Mouse (Mus musculus) megakaryocyte-erythroid progenitor cell, adult 5-6 weeks (primary cell): ENCODE data around the gene Gm49373. TPM values are rescaled to one million over a fixed set of nuclear protein-coding genes. Genes with fewer than 3 reads are reported as not detected.
A peak's percentile ranks its signal among the peaks of the same experiment; 100 is the strongest.
"Not testable (repeated sequence)": the region's sequence is repeated elsewhere in the genome, so short reads cannot be mapped to it uniquely, and the experiment has no call there.

Source experiments
- ATAC-seq: replicated peaks from 2 replicates; pipeline ENCODE4 v1.8.0; 2016; ENCODE audit warnings: mild to moderate bottlenecking, inconsistent platforms; ENCODE audit not compliant: severe bottlenecking, poor library complexity, low FRiP score, low TSS enrichment
- total RNA-seq, 2 experiments: library from RNA; stranded (forward) in 1 of 2; stranded (reverse) in 1 of 2; fragments of 200-1000, 215-1000 nt in 1 of 2; fragments of >200 nt in 1 of 2; fragmentation: Nextera tagmentation in 1 of 2; gene quantifications; 2 replicates each; pipeline ENCODE4 v1.2.3; 2014 to 2017

Gene Gm49373
- total RNA-seq, 2 experiments from 2014 or later, result not detected

DNA sequence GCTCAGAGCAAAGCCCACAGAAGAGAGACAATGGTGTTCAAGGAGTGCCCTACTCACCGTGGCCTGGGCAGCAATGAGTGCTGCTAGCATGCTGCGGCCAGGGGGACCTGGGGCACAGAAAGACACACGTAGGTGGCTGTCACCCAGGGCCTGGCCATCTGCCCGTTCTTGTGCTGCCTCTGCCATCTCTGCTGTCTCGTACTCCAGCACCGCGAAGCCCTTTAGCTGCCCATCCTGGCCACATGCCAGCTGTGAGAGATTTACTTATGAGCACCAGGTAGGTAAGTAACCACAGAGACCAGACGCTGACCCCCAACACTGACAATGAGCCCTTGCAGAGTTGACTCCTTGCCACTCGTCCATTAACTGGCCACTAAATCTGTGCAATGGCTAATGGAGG is 8.2 kb upstream of the Gm49373 start:
- ATAC-seq, result no peak

DNA sequence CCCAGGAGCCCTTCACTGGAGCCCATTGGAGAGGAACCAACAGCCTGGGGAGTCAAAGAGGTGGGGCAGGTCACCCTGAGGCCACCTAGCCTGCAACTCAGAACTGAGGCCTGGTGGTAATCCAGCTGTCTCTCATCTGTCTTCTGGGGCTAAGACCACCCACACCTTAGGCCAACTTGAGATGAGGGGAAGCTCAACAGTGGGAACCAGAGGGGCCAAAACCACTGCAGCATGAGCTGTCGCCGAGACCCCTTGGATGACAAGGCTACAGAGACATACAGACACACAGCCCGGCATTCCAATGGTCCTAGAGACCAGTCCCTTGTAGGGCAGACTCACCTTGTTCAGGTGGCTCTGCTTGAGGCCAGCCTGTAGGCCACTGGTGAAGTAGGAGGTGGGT is 2.7 kb upstream of the Gm49373 start:
- no peak for ATAC-seq

- ATAC-seq, result no peak
These were observed 1.3 kb upstream of the Gm49373 start for GRCm38 (mm10) chr9:21074173-21074572.

DNA sequence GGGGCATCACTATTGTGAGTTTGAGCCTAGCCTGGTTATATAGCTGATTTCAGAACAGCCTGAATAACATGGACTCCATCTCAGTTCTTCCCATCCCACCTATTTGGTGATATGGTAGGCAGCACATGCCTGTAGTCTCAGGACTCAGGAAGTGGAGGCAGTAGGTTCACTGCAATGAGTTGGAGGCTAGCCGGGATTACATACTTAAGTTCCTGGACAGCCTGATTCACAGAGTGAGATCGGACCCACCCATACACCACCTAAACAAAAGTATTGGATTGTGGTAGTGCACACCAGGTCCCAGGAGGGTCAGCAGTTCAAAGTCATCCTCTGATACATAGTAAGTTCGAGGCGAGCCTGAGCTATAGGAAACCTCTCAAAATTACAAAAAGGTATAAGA is 255 bp downstream of the Gm49373 start:
- peak; percentile 6; the same call in 1 of the 2 replicates for ATAC-seq

- no peak for ATAC-seq
These were observed 5.8 kb downstream of the Gm49373 start, which contains the start of gene Zglp1 for GRCm38 (mm10) chr9:21067006-21067684. TSS of gene Zglp1 (minus strand) at chr9:21067093.

DNA sequence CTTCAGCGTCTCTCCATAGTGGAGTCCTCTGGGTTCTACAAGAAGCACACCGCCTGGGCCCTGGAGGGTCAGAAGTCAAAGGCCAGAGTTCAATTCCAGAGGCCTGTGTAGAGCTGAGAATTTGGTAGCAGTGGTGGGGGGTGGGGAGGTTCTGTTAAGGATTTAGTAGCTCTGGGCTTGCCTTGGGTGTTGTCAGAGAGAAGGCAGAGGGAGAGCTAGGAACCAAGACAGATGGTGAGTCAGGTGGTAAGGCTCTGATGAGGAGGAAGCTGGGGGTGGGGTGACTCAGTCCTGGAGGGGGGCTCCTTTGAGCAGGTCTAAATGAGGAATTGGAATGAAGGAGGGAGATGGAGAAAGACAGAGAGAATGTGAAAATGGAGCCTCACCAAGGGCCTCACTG is 10.0 kb downstream of the Gm49373 start:
- ATAC-seq, result no peak

DNA sequence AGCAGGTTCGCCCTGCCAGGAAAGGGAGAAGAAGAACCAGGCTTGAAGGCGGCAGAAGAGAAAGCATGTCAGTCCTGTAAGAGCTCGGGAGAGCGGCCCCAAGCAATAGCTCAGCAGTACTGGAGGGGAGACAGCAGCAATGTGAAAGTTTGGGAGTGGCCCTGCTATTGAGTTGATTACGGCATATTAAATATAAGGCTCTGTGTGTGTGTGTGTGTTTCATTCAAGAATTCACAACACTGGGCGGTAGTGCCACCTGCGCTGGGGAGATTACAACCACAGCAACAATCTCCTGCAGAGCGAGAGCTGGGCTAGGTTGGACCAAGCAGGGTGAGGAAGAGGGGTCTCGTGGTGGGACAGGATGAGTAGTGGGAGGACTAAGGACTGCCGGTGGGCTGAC is 21.3 kb downstream of the Gm49373 start:
- ATAC-seq, result peak; percentile 96

GRCm38 (mm10) chr9:21045235-21045634 is 27.7 kb downstream of the Gm49373 start:
- ATAC-seq, result no peak

GRCm38 (mm10) chr9:21044785-21045184 is 28.1 kb downstream of the Gm49373 start:
- not testable (repeated sequence) for ATAC-seq

DNA sequence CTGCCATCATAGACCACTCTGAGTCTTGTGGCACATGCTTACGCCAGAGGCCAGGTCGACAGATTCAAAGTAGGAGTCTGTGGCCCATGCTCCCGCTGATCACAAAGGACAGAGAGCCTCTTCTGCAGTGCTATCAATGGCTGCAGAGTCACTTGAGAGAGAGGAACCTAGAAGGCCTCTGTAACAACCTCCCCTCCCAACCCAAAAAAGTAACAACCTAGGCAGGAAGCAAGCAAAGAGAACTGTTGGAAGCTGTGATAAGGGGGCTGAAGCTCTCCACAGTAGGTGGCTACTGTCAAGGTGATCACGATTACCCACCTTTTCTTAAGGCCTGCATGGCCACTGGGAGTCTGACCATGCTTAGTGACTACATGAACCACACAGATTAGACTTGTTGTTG is 29.3 kb downstream of the Gm49373 start:
- no peak for ATAC-seq

- no peak for ATAC-seq
These were observed 31.6 kb downstream of the Gm49373 start for GRCm38 (mm10) chr9:21041308-21041707.

GRCm38 (mm10) chr9:21039779-21040178 is 33.1 kb downstream of the Gm49373 start:
- ATAC-seq, result peak; percentile 60

DNA sequence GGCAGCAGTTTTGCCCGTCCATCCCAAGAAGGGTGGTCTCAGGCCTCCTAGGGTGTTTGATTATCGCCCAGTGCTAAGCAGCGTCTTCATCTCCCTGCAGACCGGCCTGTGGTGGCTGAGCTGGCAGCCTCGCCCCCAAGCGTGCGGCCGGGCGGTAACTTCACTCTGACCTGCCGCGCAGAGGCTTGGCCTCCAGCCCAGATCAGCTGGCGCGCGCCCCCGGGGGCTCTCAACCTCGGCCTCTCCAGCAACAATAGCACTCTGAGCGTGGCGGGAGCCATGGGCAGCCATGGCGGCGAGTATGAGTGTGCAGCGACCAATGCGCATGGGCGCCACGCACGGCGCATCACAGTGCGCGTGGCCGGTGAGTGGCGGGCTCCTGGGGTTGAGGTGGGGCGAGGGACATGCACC is 35.4 kb downstream of the Gm49373 start:
- ATAC-seq, result no peak

DNA sequence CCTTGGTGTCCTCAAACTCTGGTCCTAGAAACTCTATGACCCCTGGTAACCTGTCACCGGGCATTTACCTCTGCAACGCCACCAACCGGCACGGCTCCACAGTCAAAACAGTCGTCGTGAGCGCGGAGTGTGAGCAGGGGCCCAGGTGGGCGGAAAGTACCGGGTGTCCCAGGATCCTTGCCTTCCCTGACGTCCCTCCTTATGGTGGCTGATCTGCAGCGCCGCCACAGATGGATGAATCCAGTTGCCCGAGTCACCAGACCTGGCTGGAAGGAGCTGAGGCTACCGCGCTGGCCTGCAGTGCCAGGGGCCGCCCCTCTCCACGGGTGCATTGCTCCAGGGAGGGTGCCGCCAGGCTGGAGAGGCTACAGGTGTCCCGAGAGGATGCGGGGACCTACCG is 36.2 kb downstream of the Gm49373 start:
- no peak for ATAC-seq

DNA sequence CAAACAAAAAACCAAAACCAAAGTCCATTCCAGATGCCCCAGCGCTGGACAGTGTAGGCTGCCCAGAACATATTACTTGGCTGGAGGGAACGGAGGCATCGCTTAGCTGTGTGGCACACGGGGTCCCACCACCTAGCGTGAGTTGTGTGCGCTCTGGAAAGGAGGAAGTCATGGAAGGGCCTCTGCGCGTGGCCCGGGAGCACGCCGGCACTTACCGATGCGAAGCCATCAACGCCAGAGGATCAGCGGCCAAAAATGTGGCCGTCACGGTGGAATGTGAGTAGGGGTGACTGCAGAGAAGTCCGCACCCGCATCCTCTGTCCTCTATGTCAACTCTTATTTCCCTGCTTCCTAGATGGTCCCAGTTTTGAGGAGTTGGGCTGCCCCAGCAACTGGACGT is 36.7 kb downstream of the Gm49373 start:
- ATAC-seq, result no peak

GRCm38 (mm10) chr9:21035586-21035985 is 37.3 kb downstream of the Gm49373 start:
- no peak for ATAC-seq

GRCm38 (mm10) chr9:21034481-21035085 is 38.3 kb downstream of the Gm49373 start:
- ATAC-seq, result no peak

GRCm38 (mm10) chr9:21033136-21033535 is 39.8 kb downstream of the Gm49373 start:
- ATAC-seq, result peak; percentile 46

GRCm38 (mm10) chr9:21032491-21032890 is 40.4 kb downstream of the Gm49373 start:
- no peak for ATAC-seq

DNA sequence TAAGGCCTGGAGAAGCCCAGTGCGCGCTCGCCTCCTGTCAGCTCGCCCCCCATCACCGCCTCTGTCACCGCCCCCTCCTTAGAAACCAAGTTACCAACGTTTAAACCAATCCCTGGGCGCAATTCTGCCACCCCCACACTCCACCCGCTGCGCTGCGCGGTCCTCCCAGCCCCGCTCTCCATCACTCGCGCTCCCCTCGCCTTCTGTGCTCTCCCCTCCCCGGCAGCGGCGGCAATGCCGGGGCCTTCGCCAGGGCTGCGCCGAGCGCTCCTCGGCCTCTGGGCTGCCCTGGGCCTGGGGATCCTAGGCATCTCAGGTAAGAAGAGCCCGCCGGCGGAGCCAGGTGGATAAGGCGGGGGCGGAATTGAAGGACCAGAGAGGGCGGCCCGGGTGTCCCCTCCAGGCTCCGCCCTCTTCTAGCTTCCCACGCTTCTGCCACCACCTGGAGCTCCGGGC is 41.0 kb downstream of the Gm49373 start, which contains the start of gene Icam5:
Gene Icam5 (plus strand): TSS at position 178 of the 456 bp plus-strand sequence.
- ATAC-seq, result no peak

- ATAC-seq, result peak; percentile 8
These were observed 41.5 kb downstream of the Gm49373 start for GRCm38 (mm10) chr9:21031251-21031895.
